Mouse (Mus musculus): Measurements from ENCODE around the gene Dda1.
"Not testable (repeated sequence)": the region's sequence is repeated elsewhere in the genome, so short reads cannot be mapped to it uniquely, and the experiment has no call there.

Gene Dda1

GRCm38 (mm10) chr8:71468916-71469315, at the start of gene Dda1:
TSS of gene Dda1 (plus strand) at chr8:71469199.
- DNase-seq, result peak; percentile 99

- DNase-seq, result no peak
These were observed 46.9 kb upstream of the Dda1 start for GRCm38 (mm10) chr8:71422121-71422520.

- not testable (repeated sequence) for DNase-seq
These were observed 36.1 kb upstream of the Dda1 start for GRCm38 (mm10) chr8:71432935-71433334.

- no peak for DNase-seq
These were observed 32.0 kb upstream of the Dda1 start for GRCm38 (mm10) chr8:71437041-71437440.

- DNase-seq, result peak; percentile 77
These were observed 27.6 kb upstream of the Dda1 start for GRCm38 (mm10) chr8:71441404-71441803.

- DNase-seq, result no peak
These were observed 23.9 kb upstream of the Dda1 start for GRCm38 (mm10) chr8:71445096-71445495.

GRCm38 (mm10) chr8:71451337-71451736, 17.7 kb upstream of the Dda1 start:
- no peak for DNase-seq

GRCm38 (mm10) chr8:71451777-71452176, 17.2 kb upstream of the Dda1 start:
- no peak for DNase-seq

- no peak for DNase-seq
These were observed 16.3 kb upstream of the Dda1 start for GRCm38 (mm10) chr8:71452669-71453068.

- no peak for DNase-seq
These were observed 14.3 kb upstream of the Dda1 start for GRCm38 (mm10) chr8:71454668-71455067.

- DNase-seq, result no peak
These were observed 12.1 kb upstream of the Dda1 start for GRCm38 (mm10) chr8:71456906-71457305.

- no peak for DNase-seq
These were observed 11.2 kb upstream of the Dda1 start for GRCm38 (mm10) chr8:71457659-71458270.

- no peak for DNase-seq
These were observed 8.3 kb upstream of the Dda1 start for GRCm38 (mm10) chr8:71460716-71461115.

GRCm38 (mm10) chr8:71461152-71461840, 7.7 kb upstream of the Dda1 start:
- no peak for DNase-seq

- no peak for DNase-seq
These were observed 6.8 kb upstream of the Dda1 start for GRCm38 (mm10) chr8:71462191-71462590.

- peak; percentile 63 for DNase-seq
These were observed 6.2 kb upstream of the Dda1 start for GRCm38 (mm10) chr8:71462786-71463185.

GRCm38 (mm10) chr8:71463188-71464033, 5.6 kb upstream of the Dda1 start, which contains the start of gene Abhd8:
TSS of gene Abhd8 (minus strand) at chr8:71463655.
- peak; percentile 99 for DNase-seq

- peak; percentile 100 for DNase-seq
These were observed 4.2 kb upstream of the Dda1 start, which contains the start of gene Mrpl34 for GRCm38 (mm10) chr8:71464513-71465500. TSS of gene Mrpl34 (plus strand) at chr8:71464959.

- DNase-seq, result no peak
These were observed 3.3 kb upstream of the Dda1 start for GRCm38 (mm10) chr8:71465733-71466132.

- no peak for DNase-seq
These were observed 2.8 kb upstream of the Dda1 start for GRCm38 (mm10) chr8:71466198-71466597.

GRCm38 (mm10) chr8:71467201-71467600, 1.8 kb upstream of the Dda1 start:
- no peak for DNase-seq

- no peak for DNase-seq
These were observed 998 bp upstream of the Dda1 start for GRCm38 (mm10) chr8:71468001-71468400.

Measured in retina, postnatal 1 day (tissue).